Mouse (Mus musculus) gastrocnemius, postnatal 14 days (tissue): ENCODE results near the gene Nbea. TPM values are rescaled to one million over a fixed set of nuclear protein-coding genes. Genes with fewer than 3 reads are reported as not detected.

ENCODE experiments used
- DNase-seq: peaks from one replicate; pipeline ENCODE4 v3.0.0; 2021; ENCODE audit warnings: mixed read lengths
- intact Hi-C: fragments of 180-260 bp; cut with DNase I; formaldehyde crosslinking; loops from one replicate; pipeline ENCODE4 v1.15.1; 2025; ENCODE audit warnings: low total_unique reads
- long read RNA-seq, 2 experiments: library from polyadenylated mRNA; stranded (forward); transcript quantifications; one replicate each; pipeline ENCODE4 v2.0.0; 2021
- total RNA-seq, 2 experiments: library from RNA; stranded (reverse); gene quantifications; 2 replicates each; pipeline ENCODE4 v1.2.3; 2021

Gene Nbea
- 1 to 10 TPM; 8.0 to 8.5 TPM for total RNA-seq
- long read RNA-seq, experiment 1, result 0 reads
- long read RNA-seq, experiment 2, result 0 reads

GRCm38 (mm10) chr3:56183159-56184133, at the start of gene Nbea:
TSS of gene Nbea (minus strand) at chr3:56183701.
- peak; percentile 87 for DNase-seq
- intact Hi-C loops, result no loop called here

- intact Hi-C loops, result no loop called here
- DNase-seq, result no peak
Observed at GRCm38 (mm10) chr3:56229283-56229682, 45.8 kb upstream of the Nbea start.

GRCm38 (mm10) chr3:56215989-56216388, 32.5 kb upstream of the Nbea start:
- intact Hi-C loops, result no loop called here
- no peak for DNase-seq

GRCm38 (mm10) chr3:56203968-56204367, 20.5 kb upstream of the Nbea start:
- no peak for DNase-seq
- intact Hi-C loops, result no loop called here

- DNase-seq, result no peak
- intact Hi-C loops, result no loop called here
Observed at GRCm38 (mm10) chr3:56188238-56188637, 4.7 kb upstream of the Nbea start.

- no peak for DNase-seq
- intact Hi-C loops, result no loop called here
Observed at GRCm38 (mm10) chr3:56187131-56187779, 3.8 kb upstream of the Nbea start.

GRCm38 (mm10) chr3:56182371-56183158, 936 bp downstream of the Nbea start:
- DNase-seq, result peak; percentile 12
- intact Hi-C loops, result no loop called here

GRCm38 (mm10) chr3:56181991-56182370, 1.5 kb downstream of the Nbea start:
- intact Hi-C loops, result no loop called here
- DNase-seq, result no peak

- intact Hi-C loops, result no loop called here
Observed at GRCm38 (mm10) chr3:56181025-56181424, 2.5 kb downstream of the Nbea start.

GRCm38 (mm10) chr3:56157864-56158263, 25.6 kb downstream of the Nbea start:
- intact Hi-C loops, result no loop called here
- DNase-seq, result no peak

More at GRCm38 (mm10) chr3:56181025-56181424, 2.5 kb downstream of the Nbea start:
- no peak for DNase-seq

- intact Hi-C loops, result no loop called here
- no peak for DNase-seq
Observed at GRCm38 (mm10) chr3:56126674-56127073, 56.8 kb downstream of the Nbea start.

- intact Hi-C loops, result no loop called here
- DNase-seq, result no peak
Observed at GRCm38 (mm10) chr3:56116647-56117046, 66.9 kb downstream of the Nbea start.

- DNase-seq, result no peak
- intact Hi-C loops, result no loop called here
Observed at GRCm38 (mm10) chr3:56108101-56108500, 75.4 kb downstream of the Nbea start.

GRCm38 (mm10) chr3:56097105-56097504, 86.4 kb downstream of the Nbea start:
- no peak for DNase-seq
- intact Hi-C loops, result no loop called here

GRCm38 (mm10) chr3:56079015-56079612, 104.4 kb downstream of the Nbea start:
- intact Hi-C loops, result no loop called here

GRCm38 (mm10) chr3:56067849-56068248, 115.7 kb downstream of the Nbea start:
- intact Hi-C loops, result no loop called here
- no peak for DNase-seq

More at GRCm38 (mm10) chr3:56079015-56079612, 104.4 kb downstream of the Nbea start:
- DNase-seq, result no peak

GRCm38 (mm10) chr3:56066360-56067040, 117.0 kb downstream of the Nbea start:
- intact Hi-C loops, result no loop called here

GRCm38 (mm10) chr3:56065234-56065633, 118.3 kb downstream of the Nbea start:
- intact Hi-C loops, result no loop called here
- DNase-seq, result no peak

More at GRCm38 (mm10) chr3:56066360-56067040, 117.0 kb downstream of the Nbea start:
- DNase-seq, result no peak
